Mouse (Mus musculus) liver, embryonic 14 days (tissue): ENCODE data around the gene Wdcp. TPM values are rescaled to one million over a fixed set of nuclear protein-coding genes. Genes with fewer than 3 reads are reported as not detected.

ENCODE experiments used
- polyA plus RNA-seq: library from polyadenylated mRNA; depleted of rRNA; stranded (reverse); fragments of >200 nt; gene quantifications from 2 replicates; pipeline ENCODE4 v1.2.3, GENCODE M21; 2012; rRNA removed

The Wdcp gene
- polyA plus RNA-seq, result 8.8 and 9.0 TPM in 2 replicates

GRCm38 (mm10) chr12:4842890-4843597 lies at the start of gene Wdcp:
Gene Wdcp (plus strand): TSS chr12:4843303.

GRCm38 (mm10) chr12:4817361-4818101 lies 25.6 kb upstream of the Wdcp start, which contains the start of gene Sf3b6:
Gene Sf3b6 (plus strand): TSS chr12:4817544.

GRCm38 (mm10) chr12:4841392-4841887 lies 1.7 kb upstream of the Wdcp start, which contains the start of gene Fkbp1b:
Gene Fkbp1b (minus strand): TSS chr12:4841591.

GRCm38 (mm10) chr12:4874161-4874927 lies 31.2 kb downstream of the Wdcp start, which contains the start of gene Mfsd2b:
Gene Mfsd2b (minus strand): TSS chr12:4874359.

GRCm38 (mm10) chr12:4906951-4907906 lies 64.1 kb downstream of the Wdcp start, which contains the start of gene Ubxn2a:
Gene Ubxn2a (minus strand): TSS chr12:4907705.

Other genes starting within 250 kb of the Wdcp start
- gene Fam228a, start 104.9 kb upstream of the Wdcp start, polyA plus RNA-seq, result 0.14 and 0.15 TPM in 2 replicates
- 0.52 and 0.54 TPM in 2 replicates for gene Pfn4, start 74.3 kb upstream of the Wdcp start, polyA plus RNA-seq
- 0.93 and 1.0 TPM in 2 replicates for gene Fam228b, start 74.0 kb upstream of the Wdcp start, polyA plus RNA-seq
- gene Sf3b6, start 25.8 kb upstream of the Wdcp start, polyA plus RNA-seq, result 82.9 and 86.2 TPM in 2 replicates
- 2.7 and 2.9 TPM in 2 replicates for gene Fkbp1b, start 1.7 kb upstream of the Wdcp start, polyA plus RNA-seq
- gene Mfsd2b, start 31.1 kb downstream of the Wdcp start, polyA plus RNA-seq, result 35.1 and 48.8 TPM in 2 replicates
- gene Ubxn2a, start 64.4 kb downstream of the Wdcp start, polyA plus RNA-seq, result 8.4 and 9.8 TPM in 2 replicates
- gene Atad2b, start 74.0 kb downstream of the Wdcp start, polyA plus RNA-seq, result 6.5 and 8.0 TPM in 2 replicates